Mouse (Mus musculus): ENCODE measurements at regions not wholly inside any gene's neighbourhood (a gene's known extent, or its start where the extent isn't known, plus 50 kb on each side); places are given as distances from the start of the nearest gene placed in this dataset.
"Not testable (repeated sequence)": the region's sequence is repeated elsewhere in the genome, so short reads cannot be mapped to it uniquely, and the experiment has no call there.

GRCm38 (mm10) chr1:42539541-42540520, 155.7 kb upstream of the Pou3f3 start:
- peak; percentile 7 to 45 for DNase-seq (ENCODE audit: low spot score in 2 of 2)

GRCm38 (mm10) chr1:42541991-42542390, 153.6 kb upstream of the Pou3f3 start:
- no peak for DNase-seq (ENCODE audit: low spot score in 2 of 2)

DNA sequence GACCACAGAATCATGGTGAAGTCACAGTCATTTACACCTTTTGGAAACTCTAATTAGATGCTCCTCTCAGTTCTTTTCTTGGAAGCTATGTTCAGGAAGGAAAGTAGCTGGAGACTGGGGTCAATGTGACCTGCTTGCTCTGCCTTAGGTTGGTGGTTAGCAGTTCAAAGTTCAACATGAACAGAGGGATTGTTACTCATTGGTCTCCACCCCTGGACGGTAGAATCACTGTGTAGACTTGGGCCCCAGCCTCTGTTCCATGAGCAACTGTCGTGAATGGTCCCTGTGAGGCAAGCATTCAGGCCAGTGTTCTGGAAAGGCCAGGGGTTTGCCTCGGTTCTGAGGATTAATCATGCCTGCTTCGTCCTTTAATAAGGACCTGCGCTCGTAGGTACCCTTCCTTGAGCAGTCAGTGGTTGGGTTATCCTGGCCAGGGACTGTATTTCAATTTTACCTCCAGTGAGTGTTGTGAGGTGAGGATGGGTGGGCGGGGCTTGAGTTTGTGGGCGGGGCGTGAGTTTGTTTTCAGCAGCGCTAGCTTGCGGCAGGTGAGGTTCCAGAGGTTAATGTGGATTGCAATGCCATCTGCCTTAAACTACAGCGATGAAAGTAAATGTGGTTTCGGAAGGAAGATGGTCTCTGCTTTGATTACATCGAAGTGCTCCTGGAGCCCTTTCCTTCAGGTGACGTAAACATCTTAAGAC, 152.6 kb upstream of the Pou3f3 start:
- no peak for DNase-seq (ENCODE audit: low spot score in 2 of 2)

DNA sequence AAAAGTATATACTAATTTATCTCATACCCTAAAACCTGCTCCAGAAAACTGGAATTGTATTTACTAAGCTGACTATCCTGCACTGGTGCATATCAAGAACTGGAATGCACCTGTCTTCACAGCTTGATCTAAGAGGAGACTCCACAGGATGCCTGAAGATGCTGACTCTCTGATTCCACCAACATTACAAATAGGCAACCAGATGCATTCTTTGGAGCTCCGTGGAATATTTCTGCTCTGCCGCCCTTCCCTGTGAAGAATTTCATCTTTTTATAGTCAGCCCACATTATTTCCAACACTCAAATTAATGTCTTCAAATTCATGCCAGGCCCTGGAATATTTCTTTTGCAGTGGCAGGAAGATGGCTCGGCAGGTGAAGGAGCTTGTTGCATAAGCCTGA, 148.7 kb upstream of the Pou3f3 start:
- no peak for DNase-seq (ENCODE audit: low spot score in 2 of 2)

- no peak for DNase-seq (ENCODE audit: low spot score in 2 of 2)
Observed at GRCm38 (mm10) chr1:42557301-42557700, 138.3 kb upstream of the Pou3f3 start.

DNA sequence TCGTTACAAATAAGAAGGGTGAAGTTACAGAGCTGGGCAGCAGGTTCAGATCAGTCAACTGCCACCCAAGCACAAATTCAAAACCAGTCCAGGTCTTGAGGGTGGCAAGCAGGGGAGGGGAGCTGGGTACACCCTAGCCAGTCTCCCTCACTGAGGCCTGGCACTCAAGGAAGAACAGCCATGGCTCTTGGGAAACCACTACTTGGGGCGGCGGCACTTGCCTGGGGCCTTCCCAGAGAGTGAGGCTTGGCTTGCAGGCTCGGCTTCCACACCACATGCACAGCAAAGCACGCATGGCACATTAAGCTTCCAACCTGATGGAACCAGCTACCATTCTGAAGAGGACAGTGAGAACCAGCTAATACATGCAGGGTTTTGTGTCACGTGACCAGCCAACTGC, 127.9 kb upstream of the Pou3f3 start:
- DNase-seq (ENCODE audit: low spot score in 2 of 2) = no peak

DNA sequence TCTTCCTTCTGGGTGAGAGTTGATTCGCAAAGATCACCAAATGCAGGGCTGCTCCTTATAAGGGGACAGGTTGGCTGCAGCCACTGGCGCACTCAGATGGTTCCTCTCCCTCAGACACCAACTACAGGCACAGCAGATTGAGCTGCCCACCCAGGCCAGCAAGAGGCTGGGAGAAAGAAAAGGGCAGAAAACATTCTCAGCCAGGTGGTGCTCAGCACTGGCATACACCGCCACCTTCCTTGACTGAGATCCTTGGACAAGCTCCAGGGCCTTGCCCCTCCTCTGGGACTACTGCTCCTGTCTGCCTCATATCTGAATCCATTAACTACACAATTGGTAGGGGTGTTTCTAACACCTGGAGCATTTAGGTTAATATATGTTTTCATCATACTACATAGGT, 110.4 kb upstream of the Pou3f3 start:
- no peak for DNase-seq (ENCODE audit: low spot score in 2 of 2)

DNA sequence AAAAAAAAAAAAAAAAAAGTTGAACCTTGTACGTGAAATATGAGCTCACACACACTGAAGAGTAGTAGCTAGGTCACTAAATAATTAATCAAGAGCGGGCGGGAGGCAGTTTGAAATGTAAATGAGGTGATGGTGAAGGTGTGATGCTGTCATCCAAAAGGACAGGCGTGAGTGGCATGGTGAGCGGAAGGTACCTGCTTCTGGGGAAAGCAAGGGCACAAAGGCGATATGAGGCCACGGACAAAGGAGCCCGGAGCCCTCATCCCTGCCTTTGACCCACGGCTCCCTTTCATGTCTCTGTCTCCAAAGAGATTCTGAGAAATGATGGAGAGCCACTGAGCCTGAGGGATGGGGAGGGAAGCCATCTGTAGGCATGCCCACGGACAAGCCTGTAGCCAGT, 107.1 kb upstream of the Pou3f3 start:
- DNase-seq (ENCODE audit: low spot score in 2 of 2) = no peak

- no peak for DNase-seq (ENCODE audit: low spot score in 2 of 2)
Observed at GRCm38 (mm10) chr1:42589442-42589841, 106.1 kb upstream of the Pou3f3 start.

DNA sequence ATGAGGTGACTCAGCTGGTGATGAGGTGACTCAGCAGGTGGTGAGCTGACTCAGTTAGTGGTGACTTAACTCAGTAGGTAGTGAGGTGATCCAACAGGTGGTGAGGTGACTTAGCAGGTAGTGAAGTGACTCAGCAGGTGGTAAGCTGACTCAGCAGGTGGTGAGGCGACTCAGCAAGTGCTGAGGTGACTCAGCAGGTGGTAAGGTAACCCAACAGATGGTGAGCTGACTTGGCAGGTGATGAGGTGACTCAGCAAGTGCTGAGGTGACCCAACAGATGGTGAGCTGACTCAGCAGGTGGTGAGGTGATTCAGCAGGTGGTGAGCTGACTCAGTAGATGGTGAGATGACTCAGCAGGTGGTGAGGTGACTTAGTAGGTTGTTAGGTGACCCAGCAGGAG, 103.7 kb upstream of the Pou3f3 start:
- peak in 1 of 2 experiments; percentile 31 for DNase-seq (ENCODE audit: low spot score in 2 of 2)

DNA sequence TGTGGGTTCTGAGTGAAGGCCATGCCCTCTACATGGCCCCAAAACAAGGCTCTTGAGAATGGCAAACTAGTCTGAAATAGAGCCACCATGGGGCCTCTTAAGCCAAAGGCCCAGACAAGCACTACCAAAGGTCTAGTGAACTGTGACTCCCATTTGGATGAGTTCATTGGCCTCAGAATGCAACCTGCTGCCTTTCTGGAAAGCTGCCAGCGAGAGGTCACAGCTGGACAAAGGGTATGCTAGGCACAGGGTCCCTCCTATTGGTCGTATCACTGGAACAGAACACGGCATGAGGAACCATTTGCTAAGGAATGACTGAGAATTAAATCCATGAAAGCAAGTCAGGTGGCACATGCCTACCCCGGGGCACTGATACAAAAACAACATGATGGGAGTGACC, 98.5 kb upstream of the Pou3f3 start:
- DNase-seq (ENCODE audit: low spot score in 2 of 2) = no peak

DNA sequence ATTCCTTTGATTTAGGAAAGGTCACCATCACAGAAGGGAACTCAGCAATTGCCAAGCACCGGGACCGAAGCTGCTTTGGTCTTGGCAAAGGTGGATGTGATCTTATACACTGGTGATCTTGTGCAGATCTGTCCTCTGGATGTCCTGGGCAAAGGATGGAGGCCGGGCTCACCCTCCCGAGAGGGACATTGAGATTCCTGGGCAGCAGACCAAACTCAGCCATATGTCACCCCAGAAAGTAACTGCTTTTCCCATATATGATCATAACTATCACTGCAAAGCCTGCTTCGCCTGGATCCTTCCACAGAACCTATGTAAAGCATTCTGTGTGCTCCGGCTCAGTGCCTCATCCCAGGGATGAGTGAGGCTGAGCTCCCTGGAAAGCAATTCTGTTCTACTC, 96.3 kb upstream of the Pou3f3 start:
- DNase-seq (ENCODE audit: low spot score in 2 of 2) = peak in 1 of 2 experiments; percentile 6

GRCm38 (mm10) chr1:42606251-42606650, 89.3 kb upstream of the Pou3f3 start:
- no peak for DNase-seq (ENCODE audit: low spot score in 2 of 2)

DNA sequence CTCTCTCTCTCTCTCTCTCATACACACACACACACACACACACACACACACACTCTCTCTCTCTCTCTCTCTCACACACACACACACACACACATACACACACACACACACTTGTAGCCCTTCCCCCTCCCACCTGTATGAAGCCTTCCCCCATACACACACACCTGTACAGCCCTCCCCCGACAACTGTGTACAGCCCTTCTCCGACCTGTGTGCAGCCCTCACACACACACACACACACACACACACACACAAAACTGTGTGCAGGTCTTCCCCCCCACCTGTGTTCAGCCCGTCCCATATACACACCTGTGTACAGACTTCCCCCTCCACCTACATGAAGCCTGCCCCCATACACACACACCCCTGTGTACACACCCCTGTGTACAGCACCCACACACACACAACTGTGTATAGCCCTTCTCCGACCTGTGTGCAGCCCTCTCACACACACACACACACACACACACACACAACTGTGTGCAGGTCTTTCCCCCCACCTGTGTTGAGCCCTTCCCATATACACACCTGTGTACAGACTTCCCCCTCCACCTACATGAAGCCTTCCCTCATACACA, 88.0 kb upstream of the Pou3f3 start:
- DNase-seq (ENCODE audit: low spot score in 2 of 2) = not testable (repeated sequence)

GRCm38 (mm10) chr1:42623766-42624165, 71.8 kb upstream of the Pou3f3 start:
- no peak for DNase-seq (ENCODE audit: low spot score in 2 of 2)

DNA sequence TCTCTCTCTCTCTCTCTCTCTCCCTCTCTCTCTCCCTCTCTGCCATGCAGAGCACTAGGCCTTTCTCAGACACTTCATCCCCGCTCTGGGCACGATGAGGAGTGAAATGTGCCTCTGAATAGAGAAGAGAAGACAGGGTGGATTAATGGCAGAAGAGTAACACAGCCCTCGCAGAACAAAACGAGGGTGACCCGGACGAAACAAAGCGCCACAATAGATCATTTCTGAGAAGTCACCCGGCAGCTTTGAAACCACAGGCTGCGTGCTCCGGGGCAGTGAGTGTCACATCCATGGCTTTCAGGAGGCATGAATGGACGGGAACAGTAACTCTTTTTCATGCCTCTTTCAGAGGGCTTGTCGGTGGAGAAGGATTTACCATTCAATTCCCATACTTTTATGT, 66.8 kb upstream of the Pou3f3 start:
- no peak for DNase-seq (ENCODE audit: low spot score in 2 of 2)

DNA sequence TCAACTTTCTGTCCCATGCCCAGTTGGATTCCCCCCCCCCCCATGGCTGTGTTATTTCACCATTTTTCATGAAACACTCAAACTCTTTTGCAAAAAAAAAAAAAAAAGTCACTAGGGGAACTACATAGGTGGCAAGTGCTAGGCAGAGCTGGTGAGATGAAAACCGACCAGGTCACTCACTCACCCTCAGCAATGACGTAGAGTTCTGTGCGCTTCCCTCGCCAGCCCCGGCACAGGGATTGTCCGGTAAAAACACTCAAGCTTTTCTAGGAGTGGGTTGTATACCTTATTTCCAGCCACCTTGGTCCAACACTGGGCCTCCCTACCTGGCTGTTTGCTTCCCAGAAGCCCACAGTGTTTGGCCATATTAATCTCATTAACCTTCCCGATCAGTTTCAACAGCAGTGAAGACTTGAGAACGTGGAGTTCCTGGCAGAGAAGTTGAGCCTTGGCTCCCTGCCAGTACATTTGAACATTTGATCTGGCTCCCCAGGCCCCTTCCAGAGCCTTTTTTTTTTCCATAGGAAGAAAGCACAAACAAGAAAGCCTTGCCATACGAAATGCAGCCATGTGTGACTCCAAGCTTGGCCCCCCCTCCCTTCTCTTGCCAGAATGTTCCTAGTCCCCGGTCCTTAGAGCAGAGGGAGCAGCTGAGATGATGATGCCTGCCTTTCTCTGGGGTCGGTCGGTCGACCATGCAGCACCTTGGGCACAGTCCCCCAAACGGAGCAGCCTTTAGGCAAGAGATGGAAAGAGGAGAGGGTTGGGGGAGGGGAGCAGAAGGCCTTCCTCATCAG, 65.9 kb upstream of the Pou3f3 start:
- DNase-seq (ENCODE audit: low spot score in 2 of 2) = no peak

DNA sequence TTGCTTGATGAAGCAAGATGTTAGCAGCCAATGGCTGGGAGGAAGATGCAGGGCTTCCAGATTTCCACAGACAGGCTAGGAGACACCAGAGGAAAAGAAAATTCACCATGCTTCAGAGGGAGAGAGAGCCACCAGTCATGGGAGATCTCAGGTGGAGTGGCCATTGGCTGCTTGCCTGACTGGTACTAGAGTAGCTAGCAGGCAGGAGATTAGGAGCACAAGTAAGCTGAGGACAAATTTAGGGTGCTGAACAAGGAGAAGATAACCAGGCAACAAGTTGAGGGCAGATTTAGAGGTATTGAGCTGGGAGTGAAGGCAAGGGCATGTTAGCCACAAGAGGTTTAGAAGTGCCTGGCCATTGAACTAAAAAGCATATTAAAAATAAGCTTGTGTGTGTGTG, 63.3 kb upstream of the Pou3f3 start:
- DNase-seq (ENCODE audit: low spot score in 2 of 2) = no peak

DNA sequence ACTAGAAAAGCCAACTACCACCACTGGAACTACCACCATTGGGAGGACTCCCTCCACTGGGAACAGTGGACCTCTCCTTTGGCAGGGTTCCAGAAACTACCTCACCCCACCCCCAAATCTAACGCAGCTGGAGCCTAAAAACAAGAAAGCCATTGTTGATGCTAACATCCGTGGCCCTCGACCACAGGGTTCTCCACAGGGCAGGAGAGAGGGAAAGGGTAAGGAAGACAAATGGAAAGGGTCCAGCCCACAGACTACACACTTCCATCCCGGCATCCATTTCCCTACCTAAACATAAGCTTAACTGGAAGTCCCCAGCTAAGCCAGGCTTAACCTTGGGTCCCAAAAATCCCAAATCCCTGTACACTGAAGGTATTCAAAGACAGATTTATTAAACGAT, 59.0 kb upstream of the Pou3f3 start:
- no peak for DNase-seq (ENCODE audit: low spot score in 2 of 2)

All from left cerebral cortex, adult 18-20 months (tissue).